Mouse (Mus musculus) embryonic facial prominence, embryonic 10.5 days (tissue): Measurements from ENCODE around the gene Gm49380. TPM values are rescaled to one million over a fixed set of nuclear protein-coding genes. Genes with fewer than 3 reads are reported as not detected.
A peak's percentile ranks its signal among the peaks of the same experiment; 100 is the strongest.

Source experiments
- DNase-seq: peaks from one replicate; pipeline ENCODE4 v3.0.0-alpha.2; 2017; ENCODE audit warnings: low spot score
- H3K27ac ChIP-seq: fragments of 300-500 bp; sonication (generic); replicated peaks from 2 replicates; pipeline ENCODE4 v1.5.1; 2016; ENCODE audit warnings: mild to moderate bottlenecking
- H3K27me3 ChIP-seq: fragments of 300-500 bp; sonication (generic); replicated peaks from 2 replicates; pipeline ENCODE4 v1.6.1; 2016; ENCODE audit warnings: low read depth, mild to moderate bottlenecking; ENCODE audit not compliant: poor library complexity, severe bottlenecking
- H3K36me3 ChIP-seq: fragments of 300-500 bp; sonication (generic); replicated peaks from 2 replicates; pipeline ENCODE4 v1.6.1; 2016; ENCODE audit warnings: mild to moderate bottlenecking, moderate library complexity
- H3K4me1 ChIP-seq: fragments of 300-500 bp; sonication (generic); 2 replicates; pipeline ENCODE4 v1.6.1; 2016
- H3K4me3 ChIP-seq: fragments of 300-500 bp; sonication (generic); 2 replicates; pipeline ENCODE4 v1.5.1; 2016; ENCODE audit warnings: mild to moderate bottlenecking, moderate library complexity
- H3K9me3 ChIP-seq: fragments of 300-500 bp; sonication (generic); 2 replicates; pipeline ENCODE4 v1.6.1; 2016; ENCODE audit warnings: mild to moderate bottlenecking
- WGBS: fragments of 180-500 bp; shearing (Covaris S2); methylation state at CpG from one replicate; pipeline ENCODE4 v1.1.7; 2016; 5-methylcytosine and 5-hydroxymethylcytosine counted together
- polyA plus RNA-seq: library from polyadenylated mRNA; unstranded; fragments of >200 nt; fragmentation: Nextera tagmentation; extraction: Ambion mirVana; gene quantifications from 2 replicates; pipeline ENCODE4 v1.2.1, GENCODE M21; 2016

Gm49380 gene
- polyA plus RNA-seq, 1 experiment from 2014 or later = 0.31 TPM

GRCm38 (mm10) chr9:44104881-44105280, 8.4 kb downstream of the Gm49380 start:
- Histone ChIP-seq H3K27me3 (no peaks in the 10 kb centered on the region), H3K4me1 (peaks cover 56% of the 10 kb centered on the region), H3K36me3 (peaks cover 67% of the 10 kb centered on the region), H3K9me3 (no peaks in the 10 kb centered on the region), H3K27ac (no peak overlapping the region), H3K4me3 (no peak overlapping the region)
- 95% methylated on average over 7 of the region's 7 CpGs for WGBS
- DNase-seq = no peak

- peak; percentile 58 for DNase-seq
- WGBS = 41% methylated on average over 9 of the region's 9 CpGs
- Histone ChIP-seq H3K27ac (peak within 1 kb of the TSS; percentile 11; the same call in 1 of the 2 replicates), H3K27me3 (no peaks in the 10 kb centered on the region), H3K4me3 (no peak within 1 kb of the TSS), H3K36me3 (peaks cover 36% of the 10 kb centered on the region), H3K9me3 (no peaks in the 10 kb centered on the region), H3K4me1 (peaks cover 25% of the 10 kb centered on the region)
Observed at GRCm38 (mm10) chr9:44101490-44101889, 11.8 kb downstream of the Gm49380 start, which contains the start of gene Mfrp. Gene Mfrp, plus strand, starts transcription at chr9:44101729.

- Histone ChIP-seq H3K4me1 (peaks cover 14% of the 10 kb centered on the region), H3K4me3 (no peak overlapping the region), H3K9me3 (no peaks in the 10 kb centered on the region), H3K27me3 (no peaks in the 10 kb centered on the region), H3K36me3 (peaks cover 27% of the 10 kb centered on the region), H3K27ac (no peak overlapping the region)
- WGBS = 29% methylated on average over 9 of the region's 9 CpGs
- peak; percentile 46 for DNase-seq
Observed at GRCm38 (mm10) chr9:44096536-44096935, 16.8 kb downstream of the Gm49380 start.

GRCm38 (mm10) chr9:44095781-44096180, 17.5 kb downstream of the Gm49380 start:
- H3K4me1 ChIP-seq = peaks cover 10% of the 10 kb centered on the region
- H3K9me3 ChIP-seq = no peaks in the 10 kb centered on the region
- no peak overlapping the region for H3K4me3 ChIP-seq
- WGBS = 90% methylated on average over 9 of the region's 9 CpGs
- no peaks in the 10 kb centered on the region for H3K27me3 ChIP-seq
- DNase-seq = no peak
- peaks cover 34% of the 10 kb centered on the region for H3K36me3 ChIP-seq
- H3K27ac ChIP-seq = no peak overlapping the region

GRCm38 (mm10) chr9:44094737-44095136, 18.6 kb downstream of the Gm49380 start:
- no peak overlapping the region for H3K27ac ChIP-seq
- no peaks in the 10 kb centered on the region for H3K27me3 ChIP-seq
- no peak for DNase-seq
- peaks cover 34% of the 10 kb centered on the region for H3K36me3 ChIP-seq
- H3K9me3 ChIP-seq = no peaks in the 10 kb centered on the region
- peaks cover 15% of the 10 kb centered on the region for H3K4me1 ChIP-seq
- no peak overlapping the region for H3K4me3 ChIP-seq
- 84% methylated on average over 3 of the region's 3 CpGs for WGBS

GRCm38 (mm10) chr9:44093612-44094503, 19.4 kb downstream of the Gm49380 start:
- 35% methylated on average over 24 of the region's 24 CpGs for WGBS
- H3K27me3 ChIP-seq = 0 out of 2 replicates have a peak, but pooled peaks cover 6% of the 10 kb centered on the region

GRCm38 (mm10) chr9:44088877-44089608, 24.3 kb downstream of the Gm49380 start:
- Histone ChIP-seq H3K9me3 (no peaks in the 10 kb centered on the region), H3K27ac (no peak overlapping the region), H3K36me3 (peaks cover 34% of the 10 kb centered on the region), H3K27me3 (peaks cover 50% of the 10 kb centered on the region), H3K4me1 (peaks cover 64% of the 10 kb centered on the region), H3K4me3 (no peak overlapping the region)
- WGBS = 59% methylated on average over 12 of the region's 12 CpGs
- no peak for DNase-seq

More at GRCm38 (mm10) chr9:44093612-44094503, 19.4 kb downstream of the Gm49380 start:
- Histone ChIP-seq H3K27ac (no peak overlapping the region), H3K4me3 (peak overlapping the region; percentile 25; the same call in 1 of the 2 replicates), H3K4me1 (peaks cover 24% of the 10 kb centered on the region), H3K9me3 (no peaks in the 10 kb centered on the region), H3K36me3 (peaks cover 34% of the 10 kb centered on the region)
- DNase-seq = peak; percentile 84

- Histone ChIP-seq H3K27me3 (peaks cover 61% of the 10 kb centered on the region), H3K4me3 (peak overlapping the region; percentile 26; the same call in 1 of the 2 replicates), H3K36me3 (peaks cover 27% of the 10 kb centered on the region), H3K4me1 (peaks cover 69% of the 10 kb centered on the region), H3K27ac (no peak overlapping the region), H3K9me3 (no peaks in the 10 kb centered on the region)
- 8% methylated on average over 15 of the region's 15 CpGs for WGBS
- DNase-seq = peak; percentile 62
Observed at GRCm38 (mm10) chr9:44087761-44088455, 25.4 kb downstream of the Gm49380 start.

GRCm38 (mm10) chr9:44086960-44087359, 26.3 kb downstream of the Gm49380 start:
- Histone ChIP-seq H3K27ac (no peak overlapping the region), H3K9me3 (no peaks in the 10 kb centered on the region), H3K4me3 (0 out of 2 replicates have a peak overlapping the region, but pooled peaks have one; percentile 11), H3K4me1 (peaks cover 69% of the 10 kb centered on the region), H3K36me3 (peaks cover 17% of the 10 kb centered on the region), H3K27me3 (peaks cover 70% of the 10 kb centered on the region)
- 39% methylated on average over 10 of the region's 10 CpGs for WGBS
- DNase-seq = no peak

- Histone ChIP-seq H3K4me1 (peaks cover 69% of the 10 kb centered on the region), H3K4me3 (peak overlapping the region; percentile 77), H3K27ac (no peak overlapping the region; the same call in 1 of the 2 replicates), H3K9me3 (no peaks in the 10 kb centered on the region), H3K36me3 (peaks cover 8% of the 10 kb centered on the region), H3K27me3 (peaks cover 80% of the 10 kb centered on the region)
- no peak for DNase-seq
- WGBS = 64% methylated on average over 15 of the region's 15 CpGs
Observed at GRCm38 (mm10) chr9:44085741-44086665, 27.3 kb downstream of the Gm49380 start.

GRCm38 (mm10) chr9:44085276-44085675, 28.0 kb downstream of the Gm49380 start:
- H3K27ac ChIP-seq = peak overlapping the region; percentile 85
- H3K36me3 ChIP-seq = 0 out of 2 replicates have a peak, but pooled peaks cover 4% of the 10 kb centered on the region
- no peaks in the 10 kb centered on the region for H3K9me3 ChIP-seq
- DNase-seq = no peak
- WGBS = 5% methylated on average over 10 of the region's 10 CpGs
- peak overlapping the region; percentile 77 for H3K4me3 ChIP-seq
- H3K27me3 ChIP-seq = peaks cover 87% of the 10 kb centered on the region
- H3K4me1 ChIP-seq = peaks cover 69% of the 10 kb centered on the region
